Mouse (Mus musculus) right cerebral cortex, postnatal 10 days (tissue): Measurements from ENCODE around the gene Lrtm2.

Experiments
- DNase-seq, 2 experiments: peaks; one replicate each; pipeline ENCODE4 v3.0.0; 2021; ENCODE audit warnings: low spot score in 2 of 2

The Lrtm2 gene

GRCm38 (mm10) chr6:119280761-119281160, 49.8 kb downstream of the Lrtm2 start:
- peak; percentile 75 to 82 for DNase-seq

- peak in 1 of 2 experiments; percentile 35 for DNase-seq
Observed at GRCm38 (mm10) chr6:119276713-119277112, 53.9 kb downstream of the Lrtm2 start.
